Mouse (Mus musculus) myocyte (in vitro differentiated cells): ENCODE results near the gene Lime1.

Experiments
- E2F4 ChIP-seq: IDR thresholded peaks from one replicate; pipeline ENCODE4 v1.6.1; 2011; ENCODE audit warnings: mild to moderate bottlenecking, control low read depth, moderate library complexity; ENCODE audit not compliant: insufficient read depth
- MAX ChIP-seq: IDR thresholded peaks from one replicate; pipeline ENCODE4 v1.6.1; 2011; ENCODE audit warnings: low read depth, mild to moderate bottlenecking, control low read depth
- MYOG ChIP-seq, 3 experiments: IDR thresholded peaks; one replicate each; pipeline ENCODE4 v1.6.1; 2011; ENCODE audit warnings: control low read depth in 2 of 3, low read depth in 2 of 3, mild to moderate bottlenecking in 2 of 3; ENCODE audit not compliant: insufficient read length in 2 of 3, control insufficient read depth in 1 of 3, insufficient read depth in 1 of 3
- POLR2A ChIP-seq: IDR thresholded peaks from one replicate; pipeline ENCODE4 v1.6.1; 2011; ENCODE audit warnings: low read depth, mild to moderate bottlenecking, control low read depth, moderate library complexity; ENCODE audit not compliant: insufficient read length
- POLR2AphosphoS2 ChIP-seq: IDR thresholded peaks from one replicate; pipeline ENCODE4 v1.6.1; 2011; ENCODE audit warnings: low read depth, control low read depth; ENCODE audit not compliant: insufficient read length
- SRF ChIP-seq: IDR thresholded peaks from one replicate; pipeline ENCODE4 v1.6.1; 2011; ENCODE audit warnings: low read depth; ENCODE audit not compliant: control insufficient read depth, insufficient read length
- TCF12 ChIP-seq: IDR thresholded peaks from one replicate; pipeline ENCODE4 v1.6.1; 2011; ENCODE audit warnings: mild to moderate bottlenecking, control low read depth; ENCODE audit not compliant: poor library complexity, insufficient read depth, severe bottlenecking
- USF1 ChIP-seq: IDR thresholded peaks from one replicate; pipeline ENCODE4 v1.6.1; 2011; ENCODE audit warnings: low read depth, mild to moderate bottlenecking, control low read depth, moderate library complexity

DNA sequence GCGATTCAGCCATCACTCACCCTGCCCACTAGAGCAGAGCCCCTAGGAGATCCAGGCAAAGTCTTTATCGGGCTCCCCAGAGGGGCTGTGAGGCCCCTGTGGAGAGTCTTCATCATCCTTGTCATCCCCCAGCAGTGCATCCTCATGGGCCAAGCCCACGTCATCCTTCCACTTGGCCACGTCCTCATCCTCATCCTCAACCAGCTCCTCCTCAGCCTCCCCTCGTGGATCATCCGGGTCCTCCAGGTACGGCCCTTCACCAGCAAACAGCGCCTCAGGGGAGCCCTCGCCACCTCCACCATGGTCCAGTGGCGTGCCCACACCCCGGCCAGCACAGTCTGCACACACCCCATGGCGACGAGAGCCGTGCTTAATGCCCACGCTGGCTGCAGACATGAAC lies 11.1 kb downstream of the Lime1 start:
- TF ChIP-seq MAX (no peak), E2F4 (no peak), MYOG (IDR thresholded peaks at IDR 0.05; ENCODE audit: control insufficient read depth in 1 of 3, insufficient read depth in 1 of 3, insufficient read length in 2 of 3, low read depth in 2 of 3) (no peak), TCF12 (no peak), POLR2A (no peak), POLR2AphosphoS2 (peak; percentile 18), USF1 (no peak), SRF (no peak)
